Mouse (Mus musculus): ENCODE measurements around the gene Sirt7.

Sirt7 gene

DNA sequence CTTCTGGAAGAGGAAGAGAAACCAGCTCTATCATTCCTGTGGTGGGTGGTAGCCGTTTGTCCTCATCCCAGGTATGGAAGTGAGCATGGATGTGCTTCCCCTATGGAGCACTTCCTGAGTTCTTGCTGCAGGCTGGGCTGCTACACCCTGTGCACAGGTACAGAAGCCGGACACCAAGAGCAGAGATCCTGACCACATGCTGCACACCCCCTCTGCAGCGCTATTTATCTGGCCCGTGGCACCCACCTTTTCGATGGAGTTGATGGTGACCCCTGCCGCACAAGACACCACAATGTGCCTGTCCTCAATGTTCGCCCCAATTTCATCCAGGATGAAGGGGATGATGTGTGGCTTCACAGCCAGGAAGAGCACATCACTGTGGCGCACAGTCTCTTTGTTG lies 16.8 kb upstream of the Sirt7 start:
- in situ Hi-C loops (cut with MseI, MboI): no loop called here

GRCm38 (mm10) chr11:120641255-120641654 lies 16.2 kb upstream of the Sirt7 start:
- in situ Hi-C loops (cut with MseI, MboI): no loop called here

GRCm38 (mm10) chr11:120634810-120635209 lies 9.8 kb upstream of the Sirt7 start:
- in situ Hi-C loops (cut with MseI, MboI): no loop called here

- in situ Hi-C loops (cut with MseI, MboI): no loop called here
Observed at GRCm38 (mm10) chr11:120633520-120634343, 8.7 kb upstream of the Sirt7 start, which contains the start of gene Mafg. Gene Mafg, minus strand, starts transcription at chr11:120633600.

DNA sequence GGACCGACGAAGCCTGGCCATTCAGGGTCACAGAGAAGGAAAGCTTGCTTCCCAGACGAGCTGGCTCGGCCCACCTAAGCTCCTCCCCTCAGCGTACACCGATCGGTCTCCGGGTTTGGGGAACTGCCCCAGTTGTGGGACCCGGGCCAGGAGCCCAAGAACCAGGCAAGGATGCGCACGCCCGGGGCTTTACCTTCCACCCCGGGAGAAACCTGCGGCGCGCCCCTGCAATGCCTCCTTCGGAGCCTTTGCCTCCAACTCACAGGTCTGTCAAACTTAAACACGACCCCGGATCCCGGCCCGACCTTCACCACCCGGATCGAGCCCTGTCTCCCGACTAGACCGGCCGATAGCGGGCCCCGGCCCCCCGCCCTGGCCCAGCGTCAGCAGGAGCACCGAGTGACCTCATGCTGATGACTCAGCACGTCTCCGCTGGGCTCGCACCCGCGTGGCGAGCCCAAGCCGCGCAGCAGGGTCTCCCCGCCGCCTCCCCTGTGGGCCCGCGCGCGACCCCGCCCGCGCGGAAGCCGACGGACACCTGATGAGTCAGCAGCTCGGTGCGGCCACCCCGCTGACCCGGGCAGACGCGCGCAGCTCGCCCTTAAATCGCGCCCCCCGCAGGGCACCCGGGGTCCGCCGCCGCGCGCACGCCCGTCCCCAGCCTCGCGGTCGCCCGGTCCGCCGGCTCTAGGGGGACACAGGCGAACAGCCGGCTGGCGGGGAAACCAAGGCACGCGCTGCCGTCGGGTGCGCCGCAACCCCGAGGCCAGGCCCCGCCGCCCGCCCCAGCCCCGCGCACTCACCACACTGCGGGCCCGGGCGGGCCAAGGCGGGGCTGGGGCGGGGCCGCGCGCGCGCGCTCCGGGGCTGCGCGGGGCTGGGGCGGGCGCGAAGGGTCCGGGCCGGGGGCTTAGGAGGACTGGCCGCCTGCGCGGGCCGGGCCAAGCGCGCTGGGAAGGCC lies 7.8 kb upstream of the Sirt7 start:
- in situ Hi-C loops (cut with MseI, MboI): no loop called here

DNA sequence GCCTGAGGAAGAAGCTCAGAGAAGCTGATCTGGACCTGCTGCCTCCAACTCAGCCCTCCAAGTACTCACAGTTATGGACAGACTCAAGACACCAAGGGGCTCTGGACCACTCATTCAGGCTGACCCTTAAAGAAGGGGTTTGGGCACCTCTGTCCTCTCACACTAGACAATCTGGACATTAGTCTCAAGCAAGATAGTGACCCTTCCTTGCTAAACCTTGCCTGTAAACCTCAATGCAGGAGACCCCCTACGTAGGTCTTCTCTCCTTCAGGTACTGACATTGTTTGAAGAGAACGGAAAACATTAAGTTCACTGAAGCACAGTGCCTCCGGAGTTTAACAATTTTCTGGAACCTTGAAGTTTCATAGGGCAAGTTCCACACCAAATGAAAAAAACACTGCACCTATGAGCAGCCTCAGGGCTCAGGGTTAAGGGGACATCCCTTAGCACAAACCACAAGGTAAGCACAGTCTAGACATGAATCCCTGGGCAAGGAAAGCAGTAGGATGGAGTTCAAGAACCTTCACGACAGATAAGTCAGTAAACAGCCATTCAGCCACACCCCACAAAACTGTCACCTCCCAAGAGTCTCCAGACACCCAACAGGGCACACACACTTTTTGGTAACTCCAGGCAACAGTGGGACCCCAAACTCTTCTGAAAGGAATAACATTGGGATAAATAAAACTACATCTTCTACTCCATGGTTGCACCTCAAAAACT lies 6.8 kb upstream of the Sirt7 start:
- in situ Hi-C loops (cut with MseI, MboI): no loop called here

GRCm38 (mm10) chr11:120630881-120631725 lies 6.1 kb upstream of the Sirt7 start:
- in situ Hi-C loops (cut with MseI, MboI): no loop called here

GRCm38 (mm10) chr11:120630401-120630871 lies 5.4 kb upstream of the Sirt7 start:
- in situ Hi-C loops (cut with MseI, MboI): no loop called here

- in situ Hi-C loops (cut with MseI, MboI): no loop called here
Observed at GRCm38 (mm10) chr11:120629911-120630310, 4.9 kb upstream of the Sirt7 start.

GRCm38 (mm10) chr11:120629341-120629730 lies 4.3 kb upstream of the Sirt7 start:
- in situ Hi-C loops (cut with MseI, MboI): no loop called here

GRCm38 (mm10) chr11:120628601-120629340 lies 3.7 kb upstream of the Sirt7 start:
- in situ Hi-C loops (cut with MseI, MboI): no loop called here

DNA sequence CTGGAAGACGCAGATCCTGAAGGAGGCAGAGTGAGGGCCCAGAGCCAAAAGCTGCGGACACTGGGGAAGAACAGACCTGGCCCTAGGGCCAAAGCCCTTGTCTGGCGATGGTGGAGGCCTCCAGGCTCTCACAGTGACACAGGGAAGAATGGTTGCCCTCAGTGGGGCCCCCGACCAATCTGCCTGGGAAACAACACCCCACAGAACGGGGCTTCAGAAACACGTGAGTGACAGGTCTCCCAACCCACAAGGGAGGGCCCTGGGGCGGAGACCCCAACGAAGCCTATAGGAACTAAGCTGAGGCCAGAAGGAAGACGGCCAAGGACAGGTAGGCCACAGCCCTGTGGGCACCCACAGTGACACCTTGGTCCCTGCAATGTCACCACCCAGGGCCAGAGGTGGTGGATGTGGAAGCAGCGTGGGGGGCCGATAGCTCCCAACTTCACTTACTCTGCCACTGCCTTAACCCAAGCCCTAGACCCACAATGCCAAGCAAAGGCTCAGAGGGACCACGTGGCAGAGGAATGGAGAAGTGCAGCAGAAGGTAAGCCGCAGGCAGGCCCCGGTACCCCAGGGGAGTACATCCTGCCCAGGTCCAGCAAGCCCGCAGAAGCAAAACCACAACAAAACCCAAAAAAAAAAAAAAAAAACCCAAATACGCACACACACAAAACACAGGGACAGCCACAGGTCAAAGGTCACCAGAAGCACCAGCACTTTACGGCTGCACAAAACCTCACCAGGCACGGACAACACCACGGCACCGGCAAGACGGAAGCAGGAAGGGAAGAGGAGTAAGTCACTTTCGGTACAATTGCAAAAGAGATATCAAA lies 2.6 kb upstream of the Sirt7 start:
- in situ Hi-C loops (cut with MseI, MboI): no loop called here

DNA sequence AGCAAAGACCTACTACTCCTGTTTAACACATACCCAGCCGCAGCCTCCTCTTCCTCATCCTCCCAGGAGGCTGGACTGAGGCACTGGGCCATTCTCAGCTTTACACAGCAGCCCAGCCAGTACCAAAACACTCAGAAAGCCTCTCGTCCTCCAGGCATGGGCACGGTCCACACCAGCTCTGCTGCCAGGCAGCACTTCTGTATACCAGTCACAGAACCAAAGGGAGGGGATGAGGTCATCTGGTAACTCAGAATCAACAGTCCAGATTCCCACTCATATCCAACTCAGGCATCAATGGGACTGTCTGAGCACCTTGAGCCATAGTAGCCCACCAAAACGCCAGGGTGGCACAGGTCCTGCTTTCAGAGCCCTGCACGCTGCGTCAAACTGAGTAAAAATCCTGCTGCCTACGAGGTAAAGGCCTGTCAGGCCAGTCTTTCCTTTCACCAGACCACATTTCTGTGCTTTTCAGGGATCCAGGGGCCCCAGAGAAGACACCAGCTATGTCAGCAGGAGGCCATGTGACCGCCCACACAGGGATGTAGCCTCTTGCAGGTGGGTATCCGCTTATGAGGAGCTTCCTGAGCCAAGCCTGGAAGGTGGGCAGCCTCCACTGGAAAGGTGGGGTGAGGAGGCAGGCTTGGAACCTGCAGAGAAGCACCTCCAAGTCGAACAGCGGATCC lies 1.9 kb upstream of the Sirt7 start:
- in situ Hi-C loops (cut with MseI, MboI): no loop called here

- in situ Hi-C loops (cut with MseI, MboI): no loop called here
Observed at GRCm38 (mm10) chr11:120624680-120625111, 344 bp downstream of the Sirt7 start.

- in situ Hi-C loops (cut with MseI, MboI): no loop called here
Observed at GRCm38 (mm10) chr11:120623961-120624679, 920 bp downstream of the Sirt7 start.

GRCm38 (mm10) chr11:120622805-120623204 lies 2.2 kb downstream of the Sirt7 start:
- in situ Hi-C loops (cut with MseI, MboI): no loop called here

DNA sequence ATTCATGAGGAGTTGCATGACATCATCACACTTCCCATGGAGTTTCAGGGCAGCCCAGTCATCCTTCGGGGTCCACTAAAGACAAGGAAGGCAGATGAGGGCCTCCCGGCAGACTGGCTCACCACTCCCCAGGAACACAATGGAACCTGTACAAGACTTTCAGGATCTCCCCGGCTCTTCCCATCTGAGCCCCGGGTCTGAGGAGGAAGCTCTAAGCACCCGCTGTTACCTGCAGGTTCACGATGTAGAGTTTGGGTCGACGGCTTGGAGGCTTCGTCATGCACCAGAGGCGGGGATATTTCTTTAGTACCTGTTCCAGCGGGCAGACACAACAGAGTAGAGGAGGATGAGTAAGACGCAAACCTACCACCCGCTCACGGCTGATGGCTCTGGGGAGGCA lies 4.8 kb downstream of the Sirt7 start:
- in situ Hi-C loops (cut with MseI, MboI): no loop called here

Data from mouse trophoblast stem cell (cell line).